Mouse (Mus musculus): ENCODE data around the gene Kirrel. TPM values are rescaled to one million over a fixed set of nuclear protein-coding genes. Genes with fewer than 3 reads are reported as not detected.

The Kirrel gene
- polyA plus RNA-seq, 1 experiment from 2014 or later, result 2.7 TPM

DNA sequence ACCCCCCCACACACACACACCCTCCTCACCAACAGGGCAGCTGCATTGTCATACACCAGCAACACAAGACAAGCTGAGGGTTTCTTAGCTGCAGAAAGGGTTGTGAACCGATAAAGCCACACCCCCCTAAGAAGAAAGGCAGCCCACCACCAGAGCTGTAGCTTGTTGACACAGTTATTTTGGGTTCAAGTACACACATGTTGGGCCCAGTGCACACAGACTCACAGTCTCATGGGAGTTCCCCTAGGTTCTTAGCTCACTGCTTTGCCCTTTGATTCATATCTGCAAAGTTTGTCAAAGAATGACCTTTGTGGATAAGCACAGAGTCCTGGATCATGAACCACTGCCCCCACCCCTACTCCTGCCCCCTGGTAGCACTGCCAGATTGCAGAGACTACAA lies 120.6 kb downstream of the Kirrel start:
- ATAC-seq, result no peak
- Histone ChIP-seq H3K36me3 (no peaks in the 10 kb centered on the region), H3K27ac (no peak overlapping the region), H3K9me3 (replicated peaks) (no peaks in the 10 kb centered on the region), H3K27me3 (replicated peaks) (no peaks in the 10 kb centered on the region), H3K4me3 (no peak overlapping the region), H3K4me2 (no peak overlapping the region), H3K9ac (no peak overlapping the region), H3K4me1 (no peaks in the 10 kb centered on the region)
- WGBS (ENCODE audit: insufficient replicate concordance), result 50% methylated on average over 1 of the region's 1 CpGs

DNA sequence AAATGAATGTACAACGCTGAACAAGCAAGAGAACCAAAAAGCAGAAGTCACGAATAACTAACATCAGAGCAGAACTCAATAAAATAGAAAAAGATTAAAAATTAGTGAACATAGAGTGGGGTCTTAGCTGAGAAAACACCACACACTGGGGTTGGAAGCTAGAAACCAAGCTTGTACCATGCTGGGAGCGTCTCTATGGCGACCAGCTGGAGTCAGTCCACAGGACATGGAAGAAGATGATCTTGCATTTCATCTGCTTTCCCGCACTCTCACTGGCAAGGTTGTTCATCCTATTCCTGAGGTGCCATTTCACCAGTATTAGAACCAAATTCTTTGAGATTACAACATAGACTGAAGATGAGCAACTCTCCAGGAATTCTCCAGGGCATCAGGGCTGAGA lies 126.7 kb downstream of the Kirrel start:
- no peaks in the 10 kb centered on the region for H3K27me3 ChIP-seq (replicated peaks)
- no peak for ATAC-seq
- H3K4me3 ChIP-seq, result no peak overlapping the region
- H3K4me2 ChIP-seq, result no peak overlapping the region
- no peaks in the 10 kb centered on the region for H3K36me3 ChIP-seq
- no peaks in the 10 kb centered on the region for H3K4me1 ChIP-seq
- H3K9ac ChIP-seq, result no peak overlapping the region
- 74% methylated on average over 5 of the region's 5 CpGs for WGBS (ENCODE audit: insufficient replicate concordance)
- no peak overlapping the region for H3K27ac ChIP-seq
- no peaks in the 10 kb centered on the region for H3K9me3 ChIP-seq (replicated peaks)

DNA sequence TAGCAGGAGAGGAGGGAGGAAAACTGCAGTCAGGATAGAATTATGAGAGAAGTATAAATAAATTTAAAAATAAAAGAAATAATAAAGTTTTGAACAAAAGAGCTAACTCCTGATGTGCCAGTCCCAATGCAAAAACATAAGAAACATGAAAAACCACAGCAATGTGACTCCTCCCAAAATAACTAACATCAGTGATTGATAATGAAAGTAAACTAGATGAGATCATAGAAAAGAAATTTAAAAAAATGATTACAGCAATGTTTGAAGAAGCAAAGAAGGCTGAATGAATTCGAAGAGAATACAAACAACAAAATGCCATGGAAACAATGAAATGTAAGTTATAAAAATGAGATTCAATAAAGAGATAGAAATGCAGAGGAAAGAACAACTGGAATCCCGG lies 132.8 kb downstream of the Kirrel start:
- WGBS (ENCODE audit: insufficient replicate concordance), result 47% methylated on average over 2 of the region's 2 CpGs
- Histone ChIP-seq H3K4me2 (no peak overlapping the region), H3K27ac (no peak overlapping the region), H3K9ac (no peak overlapping the region), H3K27me3 (replicated peaks) (no peaks in the 10 kb centered on the region), H3K9me3 (replicated peaks) (no peaks in the 10 kb centered on the region), H3K4me1 (no peaks in the 10 kb centered on the region), H3K4me3 (no peak overlapping the region), H3K36me3 (no peaks in the 10 kb centered on the region)
- no peak for ATAC-seq

DNA sequence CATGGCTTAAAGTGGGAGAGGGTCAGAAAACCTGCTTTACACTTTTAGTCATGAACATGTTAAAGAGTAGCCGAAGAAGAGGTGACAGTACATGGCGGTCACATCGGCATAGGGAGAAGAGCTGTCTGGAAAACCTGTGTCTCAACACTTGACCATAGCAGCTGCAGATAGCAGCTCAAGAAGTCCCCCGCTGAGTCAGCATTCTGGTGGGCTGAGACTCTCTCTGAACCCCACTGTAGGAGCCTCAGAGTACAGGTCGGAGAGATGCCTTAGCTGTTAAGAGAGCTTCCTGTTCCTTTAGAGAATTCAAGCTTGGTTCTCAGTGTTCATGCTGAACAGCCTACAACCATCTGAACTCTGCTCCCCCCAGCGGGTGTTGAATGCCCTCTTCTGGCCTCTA lies 136.0 kb downstream of the Kirrel start:
- no peak for ATAC-seq
- Histone ChIP-seq H3K4me1 (no peaks in the 10 kb centered on the region), H3K4me3 (no peak overlapping the region), H3K36me3 (no peaks in the 10 kb centered on the region), H3K27ac (no peak overlapping the region), H3K9ac (no peak overlapping the region), H3K4me2 (no peak overlapping the region), H3K9me3 (replicated peaks) (no peaks in the 10 kb centered on the region), H3K27me3 (replicated peaks) (no peaks in the 10 kb centered on the region)
- 62% methylated on average over 6 of the region's 6 CpGs for WGBS (ENCODE audit: insufficient replicate concordance)

DNA sequence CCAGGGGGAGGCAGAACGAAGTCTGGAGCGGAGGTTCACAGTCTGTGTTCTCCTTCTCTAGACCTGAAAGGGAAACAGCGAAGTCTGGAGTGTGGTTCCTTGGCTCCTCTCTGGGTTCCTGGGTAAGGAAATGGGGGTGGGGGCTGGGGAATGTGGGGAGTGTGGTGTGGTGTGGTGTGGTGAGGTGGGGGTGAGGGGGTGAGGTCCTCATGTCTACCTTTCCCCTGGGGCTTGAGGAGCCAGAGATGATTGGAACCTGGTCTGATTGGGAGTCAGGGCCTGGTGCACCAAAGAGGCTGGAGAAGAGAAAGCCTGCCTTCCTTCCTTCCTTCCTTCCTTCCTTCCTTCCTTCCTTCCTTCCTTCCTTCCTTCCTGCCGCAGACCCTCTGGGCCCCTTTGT lies 140.5 kb downstream of the Kirrel start:
- Histone ChIP-seq H3K4me2 (no peak overlapping the region), H3K4me1 (no peaks in the 10 kb centered on the region), H3K9me3 (replicated peaks) (no peaks in the 10 kb centered on the region), H3K27ac (no peak overlapping the region), H3K9ac (no peak overlapping the region), H3K27me3 (replicated peaks) (no peaks in the 10 kb centered on the region), H3K4me3 (no peak overlapping the region), H3K36me3 (no peaks in the 10 kb centered on the region)
- no peak for ATAC-seq
- whole genome bisulfite sequencing (ENCODE audit: insufficient replicate concordance), result 71% methylated on average over 4 of the region's 4 CpGs

DNA sequence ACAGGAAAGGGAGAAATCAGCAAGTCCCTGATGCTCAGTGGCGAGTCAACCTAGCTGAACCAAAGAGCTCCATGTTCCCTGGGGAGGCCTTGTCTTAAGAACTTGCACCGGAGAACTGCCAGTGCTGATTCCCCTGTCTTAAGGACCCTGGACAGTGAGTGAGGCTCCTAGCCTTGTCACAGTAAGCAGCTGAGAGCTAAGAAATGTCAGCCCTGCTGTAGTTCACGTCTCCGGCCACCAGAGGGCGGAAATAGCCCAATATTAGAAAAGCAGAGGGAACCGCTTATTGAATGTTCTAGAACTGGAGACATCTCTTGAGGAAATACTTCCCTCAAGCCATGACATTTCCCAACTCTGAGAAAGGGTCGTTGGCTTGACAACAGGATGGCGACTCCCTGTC lies 141.2 kb downstream of the Kirrel start:
- Histone ChIP-seq H3K9ac (no peak overlapping the region), H3K4me1 (no peaks in the 10 kb centered on the region), H3K4me2 (no peak overlapping the region), H3K36me3 (no peaks in the 10 kb centered on the region), H3K4me3 (no peak overlapping the region), H3K27me3 (replicated peaks) (no peaks in the 10 kb centered on the region), H3K27ac (no peak overlapping the region), H3K9me3 (replicated peaks) (no peaks in the 10 kb centered on the region)
- 15% methylated on average over 8 of the region's 8 CpGs for WGBS (ENCODE audit: insufficient replicate concordance)
- no peak for ATAC-seq

DNA sequence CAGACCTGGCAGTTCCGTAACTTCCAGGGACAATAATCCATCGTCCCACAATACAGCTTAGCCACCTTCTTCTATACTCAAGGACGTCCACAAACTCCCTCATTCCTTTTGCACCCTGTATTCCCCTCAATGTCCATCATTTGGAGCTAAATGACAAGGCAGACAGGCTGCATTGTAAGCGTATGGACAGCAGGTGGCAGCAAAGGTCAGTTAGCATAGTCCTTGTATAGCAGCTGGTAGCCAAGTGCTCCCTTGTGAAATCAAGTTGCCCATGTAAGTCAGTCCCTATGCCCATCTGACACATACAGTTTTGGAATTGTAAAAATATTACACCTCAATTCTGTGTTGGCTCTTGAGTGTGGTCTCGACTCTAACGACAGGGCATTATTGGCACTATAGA lies 143.7 kb downstream of the Kirrel start:
- Histone ChIP-seq H3K4me2 (no peak overlapping the region), H3K27ac (no peak overlapping the region), H3K4me3 (no peak overlapping the region), H3K9me3 (replicated peaks) (no peaks in the 10 kb centered on the region), H3K36me3 (no peaks in the 10 kb centered on the region), H3K9ac (no peak overlapping the region), H3K27me3 (replicated peaks) (no peaks in the 10 kb centered on the region), H3K4me1 (no peaks in the 10 kb centered on the region)
- WGBS (ENCODE audit: insufficient replicate concordance), result 22% methylated on average over 6 of the region's 6 CpGs
- no peak for ATAC-seq

Other genes starting within 250 kb of the Kirrel start
- gene Cd1d1, start 175.3 kb downstream of the Kirrel start, polyA plus RNA-seq (2016; fragmentation: Nextera tagmentation; extraction: Ambion mirVana), result 8.7 and 10.2 TPM in 2 replicates
- gene Fcrls, start 89.0 kb upstream of the Kirrel start, polyA plus RNA-seq (2016; fragmentation: Nextera tagmentation; extraction: Ambion mirVana), result 2.1 and 2.5 TPM in 2 replicates
- gene Cd5l, start 183.1 kb upstream of the Kirrel start, polyA plus RNA-seq (2016; fragmentation: Nextera tagmentation; extraction: Ambion mirVana), result 9.3 and 9.6 TPM in 2 replicates
- gene Fcrl1, start 201.6 kb upstream of the Kirrel start, polyA plus RNA-seq (2016; fragmentation: Nextera tagmentation; extraction: Ambion mirVana), result 0.75 and 0.79 TPM in 2 replicates

Data from liver, embryonic 12.5 days (tissue).